Mouse (Mus musculus): ENCODE measurements at regions not wholly inside any gene's neighbourhood (a gene's known extent, or its start where the extent isn't known, plus 50 kb on each side); places are given as distances from the start of the nearest gene placed in this dataset.

- TF ChIP-seq CTCF (IDR thresholded peaks at IDR 0.05; ENCODE audit: low read depth) (no peak), EP300 (IDR thresholded peaks at IDR 0.05; ENCODE audit: low read depth) (no peak)
Measured at GRCm38 (mm10) chr10:17613281-17613680, 109.7 kb upstream of the Cited2 start.

All from liver, embryonic 14.5 days (tissue).